Mouse (Mus musculus): ENCODE results near the gene Rps15a. TPM values are rescaled to one million over a fixed set of nuclear protein-coding genes. Genes with fewer than 3 reads are reported as not detected.
A peak's percentile ranks its signal among the peaks of the same experiment; 100 is the strongest.

Gene Rps15a
- 724 and 793 TPM in 2 replicates for polyA plus RNA-seq (2016; fragmentation: Nextera tagmentation; extraction: Ambion mirVana)

DNA sequence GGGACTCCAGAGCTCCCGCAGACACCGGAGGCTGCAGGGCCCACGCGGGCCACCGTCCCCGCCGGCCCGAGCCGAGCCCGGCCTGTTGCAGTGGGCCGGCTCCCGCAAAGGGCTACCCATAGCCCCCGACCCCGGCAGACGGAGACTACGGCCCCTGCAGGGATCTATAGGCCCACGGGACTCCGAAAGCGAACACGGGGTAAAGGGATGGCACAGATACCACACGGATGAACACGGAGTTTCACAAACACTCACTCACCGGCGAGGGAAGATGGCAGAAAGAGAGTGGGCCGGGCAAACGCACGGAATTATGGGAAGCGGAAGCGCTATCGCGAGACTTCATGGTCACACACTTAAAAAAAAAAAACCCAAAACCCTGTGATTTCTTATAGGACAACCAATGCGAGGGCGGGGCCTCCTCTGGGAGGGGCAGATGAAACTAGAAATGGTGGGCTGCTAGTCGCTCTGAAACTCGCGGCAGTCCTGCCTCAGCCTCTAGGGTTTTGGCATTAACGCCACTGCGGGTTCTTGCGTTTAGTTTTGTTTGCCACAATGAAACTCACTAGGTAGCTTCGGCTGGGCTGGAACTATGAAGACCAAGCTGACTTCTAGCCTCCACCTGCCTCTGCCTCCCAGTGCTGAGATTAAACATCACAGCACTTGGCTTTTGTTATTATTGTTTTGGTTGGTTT, at the start of gene Rps15a:
Rps15a (minus strand) TSS at position 312 of the 692 bp plus-strand sequence.
- peak; percentile 77 for ATAC-seq (ENCODE audit: insufficient number of reproducible peaks, insufficient read depth, low FRiP score, low TSS enrichment, low read depth)
- WGBS = 0% methylated on average over 40 of the region's 40 CpGs
- Histone ChIP-seq H3K36me3 (peaks cover 69% of the 10 kb centered on the region), H3K4me2 (peak within 1 kb of the TSS; percentile 64), H3K9me3 (no peaks in the 10 kb centered on the region), H3K9ac (replicated peaks) (peak within 1 kb of the TSS; percentile 99), H3K27ac (peak within 1 kb of the TSS; percentile 94), H3K4me1 (replicated peaks) (peaks cover 33% of the 10 kb centered on the region), H3K4me3 (replicated peaks) (peak within 1 kb of the TSS; percentile 98), H3K27me3 (no peaks in the 10 kb centered on the region)

DNA sequence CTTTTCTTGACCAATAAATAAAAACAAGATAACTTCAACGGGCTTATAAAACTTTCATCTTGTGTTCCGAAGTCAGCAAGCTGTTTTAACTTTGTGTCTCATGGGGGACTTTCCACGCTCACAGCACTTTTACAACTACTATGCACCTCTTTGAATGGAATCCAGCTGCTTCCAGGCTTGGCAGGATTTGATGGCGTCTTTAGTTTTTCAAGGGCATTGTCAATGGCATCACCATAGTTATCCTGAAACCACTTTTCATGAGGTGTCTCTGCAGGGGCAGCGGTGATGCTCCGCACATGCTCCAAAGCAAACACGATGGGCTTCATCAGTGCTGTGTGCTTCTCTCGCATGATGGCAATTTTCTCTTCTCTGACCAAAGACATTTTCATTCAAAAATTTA, 47.0 kb upstream of the Rps15a start:
- no peak overlapping the region for H3K4me2 ChIP-seq
- no peaks in the 10 kb centered on the region for H3K27me3 ChIP-seq
- H3K9ac ChIP-seq (replicated peaks) = no peak overlapping the region
- WGBS = 94% methylated on average over 8 of the region's 8 CpGs
- H3K27ac ChIP-seq = no peak overlapping the region
- no peak overlapping the region for H3K4me3 ChIP-seq (replicated peaks)
- no peak for ATAC-seq (ENCODE audit: insufficient number of reproducible peaks, insufficient read depth, low FRiP score, low TSS enrichment, low read depth)
- H3K4me1 ChIP-seq (replicated peaks) = no peaks in the 10 kb centered on the region
- H3K36me3 ChIP-seq = peaks cover 70% of the 10 kb centered on the region
- no peaks in the 10 kb centered on the region for H3K9me3 ChIP-seq

DNA sequence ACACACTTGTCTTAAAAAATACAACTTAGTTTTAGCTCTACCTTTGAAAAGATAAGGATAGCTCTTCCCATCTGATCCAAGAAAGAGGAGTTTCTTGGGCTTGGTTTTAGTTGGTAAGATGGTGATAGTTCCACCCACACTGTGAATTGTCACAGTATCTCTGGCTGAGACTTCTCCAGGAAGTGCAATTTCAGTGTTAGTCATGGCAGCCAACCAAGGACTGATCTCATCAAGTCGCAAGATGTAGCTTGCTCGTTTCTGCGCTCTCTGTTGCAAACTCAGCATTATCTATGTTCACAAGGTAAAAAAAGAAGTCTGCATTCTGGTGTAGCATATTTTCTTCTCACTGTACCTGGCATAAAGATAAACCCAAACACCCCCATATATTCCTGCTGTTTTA, 44.1 kb upstream of the Rps15a start:
- Histone ChIP-seq H3K4me1 (replicated peaks) (no peaks in the 10 kb centered on the region), H3K4me2 (no peak overlapping the region), H3K27ac (no peak overlapping the region), H3K9ac (replicated peaks) (no peak overlapping the region), H3K27me3 (no peaks in the 10 kb centered on the region), H3K36me3 (peaks cover 72% of the 10 kb centered on the region), H3K4me3 (replicated peaks) (no peak overlapping the region), H3K9me3 (no peaks in the 10 kb centered on the region)
- WGBS = 96% methylated on average over 3 of the region's 3 CpGs
- ATAC-seq (ENCODE audit: insufficient number of reproducible peaks, insufficient read depth, low FRiP score, low TSS enrichment, low read depth) = no peak

DNA sequence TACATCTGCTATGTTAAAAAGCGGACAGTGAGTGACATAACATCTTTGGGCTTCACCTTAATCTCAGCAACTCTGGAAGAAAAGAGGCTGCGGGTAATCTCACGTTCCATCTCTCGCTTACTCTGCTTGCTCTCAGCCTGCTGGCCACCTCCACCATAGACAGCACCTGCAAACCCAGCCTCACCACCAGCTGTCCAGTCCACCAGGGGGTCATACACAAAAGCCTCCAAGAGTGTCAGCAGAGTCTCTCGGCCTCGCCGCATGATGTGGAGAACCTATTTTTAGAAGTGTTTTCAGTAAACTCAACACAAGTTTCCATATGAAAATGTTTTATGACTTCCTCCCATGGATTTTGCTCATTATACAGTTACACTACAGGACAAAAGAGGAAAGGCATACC, 40.5 kb upstream of the Rps15a start:
- 91% methylated on average over 7 of the region's 7 CpGs for WGBS
- peaks cover 89% of the 10 kb centered on the region for H3K36me3 ChIP-seq
- no peak overlapping the region for H3K27ac ChIP-seq
- H3K4me1 ChIP-seq (replicated peaks) = no peaks in the 10 kb centered on the region
- no peaks in the 10 kb centered on the region for H3K9me3 ChIP-seq
- no peak overlapping the region for H3K9ac ChIP-seq (replicated peaks)
- H3K4me2 ChIP-seq = no peak overlapping the region
- ATAC-seq (ENCODE audit: insufficient number of reproducible peaks, insufficient read depth, low FRiP score, low TSS enrichment, low read depth) = no peak
- no peak overlapping the region for H3K4me3 ChIP-seq (replicated peaks)
- H3K27me3 ChIP-seq = no peaks in the 10 kb centered on the region

DNA sequence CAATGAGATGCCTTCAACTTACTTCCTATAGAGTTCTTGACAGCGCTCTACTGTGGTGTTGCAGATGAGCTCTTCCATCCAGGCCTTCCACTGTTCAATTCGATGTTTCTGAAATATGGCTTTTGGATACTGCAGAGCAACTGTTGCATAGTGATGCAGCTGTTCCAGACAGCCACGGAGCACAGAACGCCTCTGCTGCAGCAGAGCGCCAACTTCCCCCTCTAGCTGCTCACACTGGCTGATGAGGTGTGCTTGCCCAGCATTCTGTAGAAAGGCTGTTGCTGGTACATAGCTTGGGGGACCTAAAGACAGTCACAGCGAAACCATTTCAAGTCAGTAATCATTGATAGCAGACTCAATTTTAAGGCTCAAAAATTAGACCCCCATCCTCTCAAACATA, 38.2 kb upstream of the Rps15a start:
- Histone ChIP-seq H3K9me3 (no peaks in the 10 kb centered on the region), H3K4me3 (replicated peaks) (no peak overlapping the region), H3K36me3 (peaks cover 80% of the 10 kb centered on the region), H3K4me1 (replicated peaks) (no peaks in the 10 kb centered on the region), H3K4me2 (no peak overlapping the region), H3K27ac (no peak overlapping the region), H3K9ac (replicated peaks) (no peak overlapping the region), H3K27me3 (no peaks in the 10 kb centered on the region)
- 92% methylated on average over 6 of the region's 6 CpGs for WGBS
- no peak for ATAC-seq (ENCODE audit: insufficient number of reproducible peaks, insufficient read depth, low FRiP score, low TSS enrichment, low read depth)

DNA sequence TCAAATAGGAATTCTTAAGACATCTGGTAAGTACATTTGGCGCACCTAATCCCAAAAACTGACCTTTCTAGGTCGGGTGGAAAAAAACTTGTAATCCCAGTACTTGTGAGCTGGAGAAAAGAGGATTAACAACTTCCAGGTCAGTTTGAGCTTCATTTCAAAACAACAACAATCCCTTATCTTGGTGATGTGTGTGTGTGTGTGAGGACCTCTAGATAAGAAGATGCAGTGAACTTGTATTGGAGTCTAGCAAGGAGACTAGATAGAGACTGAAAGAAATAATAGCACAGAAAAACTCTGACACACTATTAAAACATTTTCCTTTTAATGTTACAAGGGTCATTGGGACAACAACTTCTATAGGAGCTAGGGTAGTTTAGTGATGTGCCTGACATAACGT, 27.6 kb upstream of the Rps15a start:
- Histone ChIP-seq H3K9ac (replicated peaks) (no peak overlapping the region), H3K4me3 (replicated peaks) (no peak overlapping the region), H3K4me1 (replicated peaks) (no peaks in the 10 kb centered on the region), H3K27ac (no peak overlapping the region), H3K4me2 (no peak overlapping the region), H3K9me3 (no peaks in the 10 kb centered on the region), H3K36me3 (peaks cover 78% of the 10 kb centered on the region), H3K27me3 (no peaks in the 10 kb centered on the region)
- ATAC-seq (ENCODE audit: insufficient number of reproducible peaks, insufficient read depth, low FRiP score, low TSS enrichment, low read depth) = no peak
- WGBS = 86% methylated on average over 3 of the region's 3 CpGs

DNA sequence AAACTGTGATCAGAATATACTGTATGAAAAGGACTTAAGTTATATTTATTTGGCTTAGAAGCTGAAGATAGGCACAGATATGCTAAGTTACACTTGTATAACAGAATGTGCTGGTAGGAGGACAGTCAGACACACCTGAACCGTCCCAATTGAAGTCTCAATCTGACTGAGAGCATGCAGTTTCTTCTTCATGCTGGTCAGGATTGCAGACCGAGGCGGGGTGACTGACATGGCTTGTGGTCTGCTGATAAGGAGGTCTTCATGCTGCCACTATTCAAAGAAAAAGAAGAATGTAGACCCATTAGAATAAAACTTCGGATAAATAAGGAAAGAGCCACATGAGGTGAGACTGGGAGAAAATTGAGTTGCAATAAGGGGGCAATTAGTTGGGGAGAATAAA, 27.1 kb upstream of the Rps15a start:
- Histone ChIP-seq H3K27ac (no peak overlapping the region), H3K36me3 (peaks cover 74% of the 10 kb centered on the region), H3K9ac (replicated peaks) (no peak overlapping the region), H3K9me3 (no peaks in the 10 kb centered on the region), H3K4me2 (no peak overlapping the region), H3K27me3 (no peaks in the 10 kb centered on the region), H3K4me3 (replicated peaks) (no peak overlapping the region), H3K4me1 (replicated peaks) (no peaks in the 10 kb centered on the region)
- 92% methylated on average over 4 of the region's 4 CpGs for WGBS
- ATAC-seq (ENCODE audit: insufficient number of reproducible peaks, insufficient read depth, low FRiP score, low TSS enrichment, low read depth) = no peak

DNA sequence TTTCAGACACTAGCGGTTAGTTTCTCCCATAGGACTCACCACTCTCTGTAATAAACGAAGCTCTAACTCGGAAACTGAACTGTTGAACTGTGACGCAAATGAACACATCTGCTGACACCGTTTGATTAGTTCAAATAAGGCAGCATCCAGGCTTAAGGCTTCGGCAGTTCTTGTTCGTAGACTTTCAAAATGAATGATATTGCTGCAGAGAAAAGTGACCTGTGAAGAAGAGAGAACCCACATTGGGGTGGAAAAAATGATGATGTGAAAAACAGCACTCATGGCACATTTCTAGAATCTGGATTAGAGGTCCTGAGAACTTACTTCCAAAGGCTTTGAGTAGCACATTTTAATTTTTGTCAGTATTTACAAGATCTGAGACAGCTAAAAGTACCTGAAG, 25.3 kb upstream of the Rps15a start:
- H3K27me3 ChIP-seq = no peaks in the 10 kb centered on the region
- peaks cover 83% of the 10 kb centered on the region for H3K36me3 ChIP-seq
- no peaks in the 10 kb centered on the region for H3K9me3 ChIP-seq
- H3K9ac ChIP-seq (replicated peaks) = no peak overlapping the region
- H3K4me3 ChIP-seq (replicated peaks) = no peak overlapping the region
- no peaks in the 10 kb centered on the region for H3K4me1 ChIP-seq (replicated peaks)
- 90% methylated on average over 7 of the region's 7 CpGs for WGBS
- no peak overlapping the region for H3K27ac ChIP-seq
- no peak for ATAC-seq (ENCODE audit: insufficient number of reproducible peaks, insufficient read depth, low FRiP score, low TSS enrichment, low read depth)
- no peak overlapping the region for H3K4me2 ChIP-seq

DNA sequence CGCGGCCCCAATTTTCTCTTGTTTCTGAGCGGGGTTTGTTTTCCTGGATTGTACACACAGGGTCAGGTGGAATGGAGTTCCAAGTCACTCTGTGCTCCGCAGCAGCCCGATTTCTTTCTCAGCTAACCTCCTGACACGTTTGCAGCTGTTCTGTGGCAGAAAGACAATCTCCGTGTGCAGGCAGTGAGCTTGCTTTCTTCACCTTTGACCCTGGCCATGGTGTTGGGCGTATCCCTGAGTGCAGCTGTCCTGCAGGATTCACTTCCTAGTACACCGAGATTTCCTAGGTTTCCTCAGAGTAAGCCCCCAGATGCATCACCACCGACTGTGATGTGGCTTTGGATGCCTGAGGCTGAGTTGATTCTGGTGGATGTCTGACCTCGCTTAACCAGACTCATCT, 19.1 kb upstream of the Rps15a start:
- WGBS = 81% methylated on average over 11 of the region's 11 CpGs
- Histone ChIP-seq H3K27me3 (no peaks in the 10 kb centered on the region), H3K27ac (no peak overlapping the region), H3K36me3 (peaks cover 50% of the 10 kb centered on the region), H3K4me3 (replicated peaks) (no peak overlapping the region), H3K9ac (replicated peaks) (no peak overlapping the region), H3K4me1 (replicated peaks) (peaks cover 4% of the 10 kb centered on the region; the same call in 1 of the 2 replicates), H3K4me2 (no peak overlapping the region), H3K9me3 (no peaks in the 10 kb centered on the region)
- ATAC-seq (ENCODE audit: insufficient number of reproducible peaks, insufficient read depth, low FRiP score, low TSS enrichment, low read depth) = peak; percentile 42

DNA sequence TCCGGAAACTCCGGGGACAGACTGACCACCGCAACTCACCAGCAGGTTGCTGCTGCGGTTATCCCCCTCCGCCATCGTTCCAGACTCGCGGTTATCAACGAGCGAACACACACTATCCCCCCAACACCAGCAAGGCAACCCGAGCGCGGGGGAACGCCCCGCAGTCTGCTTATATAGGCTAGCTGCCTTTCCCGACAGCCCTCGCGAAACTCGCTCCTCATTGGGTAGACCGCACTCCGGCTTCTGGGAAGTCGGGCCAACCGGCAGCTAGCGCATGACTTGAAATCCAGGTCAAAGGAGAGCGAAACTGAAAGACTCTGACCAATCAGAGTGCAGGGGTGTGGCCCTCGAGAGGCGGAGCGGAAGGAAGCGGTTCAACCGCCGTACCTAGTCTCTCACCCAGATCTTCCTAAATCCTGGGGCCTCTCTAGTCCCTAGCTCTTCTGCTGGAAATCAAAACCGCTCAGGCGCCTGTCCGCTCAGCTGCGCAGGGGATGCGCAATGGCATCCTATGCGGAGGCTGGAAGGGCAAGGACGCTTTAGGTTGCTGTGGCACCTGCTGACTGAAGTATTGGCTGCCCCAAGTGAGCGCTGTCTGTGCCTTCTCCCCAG, 13.5 kb upstream of the Rps15a start, which contains the start of gene Arl6ip1:
Arl6ip1 (minus strand) TSS at position 233 of the 612 bp plus-strand sequence.
- Histone ChIP-seq H3K4me3 (replicated peaks) (peak within 1 kb of the TSS; percentile 81), H3K9me3 (no peaks in the 10 kb centered on the region), H3K4me2 (peak within 1 kb of the TSS; percentile 71), H3K27me3 (no peaks in the 10 kb centered on the region), H3K4me1 (replicated peaks) (peaks cover 31% of the 10 kb centered on the region), H3K36me3 (peaks cover 19% of the 10 kb centered on the region), H3K27ac (peak within 1 kb of the TSS; percentile 93), H3K9ac (replicated peaks) (peak within 1 kb of the TSS; percentile 88)
- WGBS = under 1% methylated on average over 39 of the region's 39 CpGs
- ATAC-seq (ENCODE audit: insufficient number of reproducible peaks, insufficient read depth, low FRiP score, low TSS enrichment, low read depth) = peak; percentile 98

DNA sequence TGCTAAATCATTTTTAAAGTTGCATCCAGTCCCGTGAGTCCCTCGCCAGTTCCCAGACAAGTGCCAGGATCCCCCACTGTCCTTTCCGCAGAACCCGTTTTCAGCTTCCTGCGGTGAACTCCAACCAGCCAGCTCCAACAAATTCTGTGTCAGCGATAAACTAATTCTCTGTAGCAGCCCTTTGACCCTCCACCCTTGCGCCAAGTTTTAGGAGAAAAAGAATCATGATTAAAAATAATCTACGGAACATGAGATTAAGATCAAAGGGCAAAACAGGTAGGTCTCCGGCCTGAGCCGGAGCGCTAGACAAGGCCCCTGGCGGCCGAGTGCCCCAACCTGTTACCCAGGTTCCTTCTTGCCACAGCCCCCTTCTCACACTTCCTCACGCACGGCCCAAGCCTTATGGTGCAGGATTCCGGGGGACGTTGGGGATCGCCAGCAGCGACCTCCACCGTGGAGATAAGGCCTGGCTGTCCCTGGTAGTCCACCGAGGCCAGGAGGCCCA, 13.0 kb upstream of the Rps15a start:
- Histone ChIP-seq H3K27ac (peak overlapping the region; percentile 93), H3K9me3 (no peaks in the 10 kb centered on the region), H3K27me3 (no peaks in the 10 kb centered on the region), H3K4me1 (replicated peaks) (peaks cover 31% of the 10 kb centered on the region), H3K4me3 (replicated peaks) (peak overlapping the region; percentile 81), H3K9ac (replicated peaks) (peak overlapping the region; percentile 88), H3K4me2 (peak overlapping the region; percentile 71), H3K36me3 (peaks cover 23% of the 10 kb centered on the region)
- WGBS = under 1% methylated on average over 21 of the region's 21 CpGs
- ATAC-seq (ENCODE audit: insufficient number of reproducible peaks, insufficient read depth, low FRiP score, low TSS enrichment, low read depth) = peak; percentile 82
